Mouse (Mus musculus) lung, postnatal 4 days (tissue): ENCODE data around the gene Csde1.

Experiments used
- DNase-seq, 2 experiments: peaks; one replicate each; pipeline ENCODE4 v3.0.0; 2021

The Csde1 gene

DNA sequence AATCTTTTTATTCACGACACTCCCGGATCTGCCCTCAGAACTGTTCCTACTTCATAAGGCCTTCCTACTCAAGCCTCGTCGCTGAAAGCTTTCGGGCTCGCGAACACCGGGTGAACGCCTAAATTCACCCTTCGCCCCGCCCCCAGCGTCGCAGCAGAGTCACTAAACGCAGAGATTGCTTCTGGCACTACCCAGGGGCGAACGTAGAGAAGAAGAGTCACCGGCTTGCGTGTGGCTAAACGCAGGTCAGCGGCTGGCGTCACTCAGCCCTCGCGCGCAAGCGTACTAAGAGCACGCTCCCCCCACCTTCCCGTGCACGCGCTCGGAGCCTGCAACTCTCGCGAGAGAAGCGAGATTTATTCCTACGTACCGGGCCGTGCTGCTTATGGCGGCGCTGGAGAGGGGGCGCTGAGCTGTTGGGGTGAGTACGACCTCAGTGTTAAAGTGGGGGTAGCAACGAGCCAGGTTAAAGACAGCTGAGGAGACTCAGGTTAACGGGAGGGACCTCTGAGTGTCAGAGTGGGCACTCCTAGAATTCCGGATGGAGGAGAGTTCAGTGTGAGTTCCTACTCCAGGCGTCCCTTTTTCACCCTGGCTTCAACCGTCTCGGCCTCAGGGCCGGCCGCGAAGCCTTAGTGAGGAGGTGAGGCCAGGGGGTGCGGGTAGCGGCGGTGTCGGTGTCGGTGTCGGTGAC lies at the start of gene Csde1:
Gene Csde1, plus strand, starts transcription at position 178 of the 694 bp plus-strand sequence.
- peak; percentile 98 to 99 for DNase-seq

GRCm38 (mm10) chr3:102970508-102970907 lies 49.7 kb upstream of the Csde1 start:
- no peak for DNase-seq

GRCm38 (mm10) chr3:102976906-102977305 lies 43.3 kb upstream of the Csde1 start:
- no peak for DNase-seq

DNA sequence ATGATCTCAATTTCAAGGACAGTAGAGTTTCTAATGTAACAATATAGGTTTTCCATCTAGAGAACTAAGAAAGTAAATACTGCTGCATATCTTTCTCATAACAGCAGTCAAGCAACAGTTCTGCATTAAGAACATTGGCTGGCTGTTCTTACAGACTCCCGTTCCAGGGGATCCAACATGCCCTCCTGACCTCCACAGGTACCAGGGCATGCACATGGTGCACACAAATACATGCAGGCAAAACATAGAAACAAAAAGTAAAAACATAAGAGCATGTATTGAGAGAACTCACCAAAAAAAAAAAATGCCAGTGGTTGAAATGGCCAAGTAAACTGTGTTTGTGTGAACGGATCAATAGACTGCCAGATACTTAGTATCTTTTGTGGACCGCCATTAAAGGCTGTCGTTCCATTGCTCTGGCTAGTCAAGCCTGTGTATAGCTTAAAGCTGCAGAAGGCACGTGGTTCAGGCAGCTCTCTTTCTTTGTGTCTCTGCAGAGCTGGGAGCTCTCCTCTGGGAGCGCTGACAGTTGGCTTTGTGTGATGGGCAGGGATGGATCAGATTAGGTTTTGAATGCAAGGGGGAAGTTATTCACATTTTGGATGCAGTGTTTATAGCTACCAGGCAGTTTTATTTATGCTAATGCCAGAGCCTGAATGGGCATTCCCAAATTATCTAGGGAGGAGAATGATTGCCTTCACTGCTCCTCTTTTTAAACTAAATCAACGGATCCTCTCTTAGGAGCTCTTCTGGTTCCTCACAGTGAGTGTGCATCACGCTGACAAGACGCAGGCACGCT lies 40.5 kb upstream of the Csde1 start:
- no peak for DNase-seq

DNA sequence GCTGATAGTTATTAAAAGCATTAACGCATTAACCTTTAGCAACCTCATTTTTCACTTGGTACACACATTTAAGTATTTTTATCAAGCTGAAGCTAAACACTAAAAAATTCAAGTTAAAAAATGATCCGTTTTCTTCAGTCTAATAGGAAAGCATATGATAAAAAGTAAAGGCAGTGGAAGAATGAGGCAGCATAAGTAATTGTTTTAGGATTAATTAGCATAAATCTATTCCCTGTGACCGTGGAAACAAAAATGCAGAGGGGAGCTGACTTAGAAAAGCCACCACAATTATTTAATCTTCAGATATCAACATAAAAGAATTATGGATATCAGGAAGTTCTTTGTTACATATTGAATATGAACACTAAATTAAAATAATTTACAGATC lies 39.9 kb upstream of the Csde1 start:
- no peak for DNase-seq

GRCm38 (mm10) chr3:102991041-102991440 lies 29.2 kb upstream of the Csde1 start:
- no peak for DNase-seq

DNA sequence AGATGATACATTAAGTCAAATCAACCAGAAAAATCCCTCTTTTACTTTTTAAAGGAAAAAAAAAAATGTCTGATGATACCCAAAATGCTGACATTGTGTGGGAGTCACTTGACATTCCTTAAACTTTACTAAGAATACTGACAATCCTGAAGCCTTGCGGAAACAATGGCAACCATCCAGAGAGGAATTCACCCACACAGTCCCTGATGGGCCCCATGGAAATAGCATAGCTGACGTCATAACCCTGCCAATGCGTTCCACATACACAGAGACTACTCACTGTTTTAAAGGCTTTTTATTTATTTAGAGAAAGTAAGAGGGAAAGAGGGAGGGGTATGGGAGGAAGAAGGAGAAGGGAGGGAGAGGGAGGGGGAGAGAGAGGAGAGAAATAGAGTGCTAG lies 27.3 kb upstream of the Csde1 start:
- DNase-seq, result no peak

GRCm38 (mm10) chr3:102995233-102995604 lies 25.0 kb upstream of the Csde1 start:
- no peak for DNase-seq

- peak; percentile 96 for DNase-seq
Measured at GRCm38 (mm10) chr3:102995605-102996321, 24.5 kb upstream of the Csde1 start, which contains the start of gene Sike1. Gene Sike1 (plus strand): TSS chr3:102995708.

DNA sequence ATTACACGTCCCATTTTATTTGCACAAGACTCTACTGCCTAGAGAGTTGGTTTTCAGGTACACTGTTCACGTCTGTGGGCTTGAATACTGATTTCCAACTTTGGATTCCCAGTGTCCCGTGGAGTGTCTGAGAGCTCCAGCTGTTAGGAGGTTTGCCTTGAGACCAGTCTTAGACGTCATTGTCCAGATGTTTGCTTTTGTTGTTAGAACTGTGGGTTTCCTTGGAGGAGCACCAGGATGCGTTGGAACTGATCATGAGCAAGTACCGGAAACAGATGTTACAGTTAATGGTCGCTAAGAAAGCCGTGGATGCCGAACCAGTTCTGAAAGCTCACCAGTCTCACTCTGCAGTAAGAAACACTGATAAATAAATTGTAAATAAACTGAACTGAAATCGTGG lies 23.2 kb upstream of the Csde1 start:
- DNase-seq, result no peak

DNA sequence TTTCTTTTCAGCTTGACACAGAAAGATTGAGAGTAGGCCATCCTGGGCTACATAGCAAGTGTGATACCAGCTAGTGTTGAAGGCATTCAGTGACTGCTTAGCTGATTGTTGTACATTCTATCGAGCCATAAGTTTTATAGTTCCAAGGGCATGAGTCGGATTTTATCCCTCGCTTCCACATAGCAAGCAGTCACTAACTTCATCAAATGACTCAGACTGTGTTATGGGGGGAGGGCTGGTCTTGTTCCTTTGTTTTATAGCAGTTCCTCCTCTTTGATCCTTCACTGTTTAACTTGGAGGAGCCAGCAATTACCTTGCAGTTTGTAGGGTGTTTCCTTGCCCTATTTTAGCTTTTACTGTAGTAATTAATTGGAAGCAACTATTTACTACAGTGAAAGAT lies 22.6 kb upstream of the Csde1 start:
- no peak for DNase-seq

GRCm38 (mm10) chr3:103001595-103001994 lies 18.6 kb upstream of the Csde1 start:
- no peak for DNase-seq

- no peak for DNase-seq
Measured at GRCm38 (mm10) chr3:103017350-103017749, 2.9 kb upstream of the Csde1 start.

- no peak for DNase-seq
Measured at GRCm38 (mm10) chr3:103019462-103019861, 764 bp upstream of the Csde1 start.

- peak; percentile 93 to 95 for DNase-seq
Measured at GRCm38 (mm10) chr3:103020943-103021638, 865 bp downstream of the Csde1 start.

DNA sequence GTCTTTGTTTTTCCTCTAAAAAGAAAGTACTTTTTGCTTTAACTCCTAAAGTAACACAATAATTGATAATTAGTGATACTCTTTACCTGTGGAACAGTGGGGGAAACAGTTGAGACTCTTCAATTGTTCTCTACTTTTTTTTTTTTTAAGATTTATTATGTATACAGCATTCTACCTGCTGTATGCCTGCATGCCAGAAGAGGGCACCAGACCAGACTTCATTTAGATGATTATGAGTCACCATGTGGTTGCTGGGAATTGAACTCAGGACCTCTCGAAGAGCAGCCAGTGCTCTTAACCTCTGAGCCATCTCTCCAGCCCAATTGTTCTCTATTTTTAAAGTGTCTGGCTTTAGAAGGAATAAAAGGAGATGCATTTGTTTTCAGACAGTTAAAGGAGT lies 5.9 kb downstream of the Csde1 start:
- no peak for DNase-seq

GRCm38 (mm10) chr3:103040285-103040684 lies 20.1 kb downstream of the Csde1 start:
- no peak for DNase-seq

DNA sequence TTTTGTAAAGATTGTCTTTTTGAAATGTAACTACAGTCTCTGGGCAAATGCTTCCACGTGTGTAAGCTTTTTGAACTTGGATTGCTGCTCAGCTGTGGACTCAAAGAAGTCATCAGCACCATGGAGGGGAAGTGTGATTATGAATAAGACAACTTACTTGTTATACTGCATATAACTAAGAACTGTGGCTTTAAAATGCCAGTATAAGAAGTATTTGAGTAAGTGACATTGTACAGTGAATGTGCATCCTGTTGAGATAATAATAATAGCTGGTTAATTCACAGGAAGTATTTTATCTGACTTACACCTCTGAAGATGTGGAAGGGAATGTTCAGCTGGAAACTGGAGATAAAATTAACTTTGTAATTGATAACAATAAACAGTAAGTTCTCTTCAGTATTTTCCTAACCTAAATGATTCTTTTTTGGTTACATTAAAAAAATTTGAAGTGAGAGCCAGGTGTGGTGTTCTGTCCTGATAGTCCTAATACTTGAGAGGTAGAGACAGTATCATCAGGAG lies 20.7 kb downstream of the Csde1 start:
- no peak for DNase-seq

DNA sequence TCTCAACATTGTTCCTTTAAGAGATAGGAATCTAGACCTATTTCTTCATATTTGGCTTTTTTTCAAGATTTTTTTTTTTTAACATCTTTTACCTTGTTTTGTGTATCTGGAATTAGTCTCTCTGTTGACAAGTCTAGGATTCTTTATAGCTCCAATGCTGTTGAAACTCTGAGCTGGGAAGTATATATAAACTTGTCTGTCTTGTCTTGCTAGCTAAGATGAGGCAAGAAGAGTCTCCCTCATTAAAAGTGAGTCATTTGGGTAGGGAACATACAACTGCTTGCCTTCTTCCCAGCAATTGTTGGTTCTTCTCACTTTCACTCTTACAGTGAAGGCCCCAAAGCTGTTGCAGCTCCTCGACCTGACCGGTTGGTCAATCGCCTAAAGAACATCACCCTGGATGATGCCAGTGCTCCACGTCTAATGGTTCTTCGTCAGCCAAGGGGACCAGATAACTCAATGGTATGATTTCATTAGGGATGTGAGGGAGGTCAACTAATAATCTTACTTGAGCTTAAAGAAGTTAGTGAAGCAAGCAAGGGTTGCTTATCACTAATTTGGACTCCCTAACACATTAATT lies 35.9 kb downstream of the Csde1 start:
- DNase-seq, result no peak

DNA sequence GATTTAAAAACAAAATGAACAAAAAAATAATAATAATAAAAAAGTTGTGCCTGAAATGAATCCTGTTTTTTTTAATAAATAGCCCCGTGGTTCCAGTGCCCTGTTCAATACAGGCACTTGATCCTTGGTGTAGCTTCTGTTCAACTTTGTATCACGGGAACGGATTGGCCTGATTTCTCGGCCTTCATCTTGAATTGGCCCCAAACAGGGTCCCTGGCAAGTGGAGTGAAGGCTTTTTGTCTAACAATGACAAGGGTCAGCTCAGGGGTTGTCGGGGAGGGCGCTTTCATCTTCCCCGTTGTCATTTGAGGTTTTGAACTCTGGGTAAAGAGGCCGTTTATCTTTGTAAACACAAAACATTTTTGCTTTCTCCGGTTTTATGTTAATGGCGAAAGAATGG lies 37.5 kb downstream of the Csde1 start:
- DNase-seq, result no peak

GRCm38 (mm10) chr3:103058207-103059157 lies 38.3 kb downstream of the Csde1 start, which contains the start of gene Nras:
Gene Nras (plus strand): TSS chr3:103058285.
- DNase-seq, result peak; percentile 96 to 97
